Mouse (Mus musculus): ENCODE results near the gene Atoh1. TPM values are rescaled to one million over a fixed set of nuclear protein-coding genes. Genes with fewer than 3 reads are reported as not detected.
A peak's percentile ranks its signal among the peaks of the same experiment; 100 is the strongest.

Gene Atoh1
- total and polyA plus RNA-seq, 2 experiments from 2014 or later: 6.7 to 24.4 TPM

DNA sequence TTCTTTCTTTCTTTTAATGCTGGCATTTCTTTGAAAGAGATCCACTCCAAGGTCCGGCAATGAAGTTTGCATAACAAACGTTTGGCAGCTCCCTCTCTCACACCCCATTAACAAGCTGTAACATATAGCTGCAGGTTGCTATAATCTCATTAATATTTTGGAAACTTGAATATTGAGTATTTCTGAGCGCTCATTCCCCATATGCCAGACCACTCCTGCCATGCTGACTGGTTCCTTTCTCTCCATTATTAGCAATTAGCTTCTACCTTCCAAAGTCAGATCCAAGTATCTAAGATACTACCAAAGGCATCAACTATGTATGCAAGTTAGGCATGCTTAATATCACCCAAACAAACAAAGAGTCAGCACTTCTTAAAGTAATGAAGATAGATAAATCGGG lies 4.4 kb downstream of the Atoh1 start:
- H3K9ac ChIP-seq (replicated peaks; ENCODE audit: low read length): no peak overlapping the region
- 6% methylated on average over 4 of the region's 4 CpGs for WGBS
- 0 out of 2 replicates have a peak overlapping the region, but pooled peaks have one; percentile 92 for H3K4me2 ChIP-seq (ENCODE audit: low read depth, low read length)
- no peak overlapping the region for H3K4me3 ChIP-seq (ENCODE audit: low read length)
- no peak overlapping the region for H3K27ac ChIP-seq
- no peaks in the 10 kb centered on the region for H3K36me3 ChIP-seq (ENCODE audit: insufficient read depth, low read length)
- DNase-seq (ENCODE audit: low spot score) (peak; percentile 5), ATAC-seq (no peak)
- peaks cover 22% of the 10 kb centered on the region for H3K27me3 ChIP-seq (ENCODE audit: insufficient read depth, low read length)
- H3K9me3 ChIP-seq (ENCODE audit: low read length): no peaks in the 10 kb centered on the region
- H3K4me1 ChIP-seq (ENCODE audit: insufficient read depth, low read length): 0 out of 2 replicates have a peak, but pooled peaks cover 8% of the 10 kb centered on the region
- TF ChIP-seq CTCF (IDR thresholded peaks at IDR 0.05; ENCODE audit: low read depth): no peak

- ATAC-seq (peak; percentile 87), DNase-seq (ENCODE audit: low spot score) (peak; percentile 78)
- whole genome bisulfite sequencing: 2% methylated on average over 46 of the region's 54 CpGs
- no peaks in the 10 kb centered on the region for H3K9me3 ChIP-seq (ENCODE audit: low read length)
- no peaks in the 10 kb centered on the region for H3K36me3 ChIP-seq (ENCODE audit: insufficient read depth, low read length)
- TF ChIP-seq CTCF (IDR thresholded peaks at IDR 0.05; ENCODE audit: low read depth): no peak
- 0 out of 2 replicates have a peak, but pooled peaks cover 4% of the 10 kb centered on the region for H3K4me1 ChIP-seq (ENCODE audit: insufficient read depth, low read length)
- peak overlapping the region; percentile 92 for H3K4me2 ChIP-seq (ENCODE audit: low read depth, low read length)
- peak overlapping the region; percentile 51 for H3K4me3 ChIP-seq (ENCODE audit: low read length)
- H3K27ac ChIP-seq: no peak overlapping the region
- H3K9ac ChIP-seq (replicated peaks; ENCODE audit: low read length): peak overlapping the region; percentile 52
- peaks cover 22% of the 10 kb centered on the region for H3K27me3 ChIP-seq (ENCODE audit: insufficient read depth, low read length)
Measured at GRCm38 (mm10) chr6:64734441-64735320, 5.8 kb downstream of the Atoh1 start.

DNA sequence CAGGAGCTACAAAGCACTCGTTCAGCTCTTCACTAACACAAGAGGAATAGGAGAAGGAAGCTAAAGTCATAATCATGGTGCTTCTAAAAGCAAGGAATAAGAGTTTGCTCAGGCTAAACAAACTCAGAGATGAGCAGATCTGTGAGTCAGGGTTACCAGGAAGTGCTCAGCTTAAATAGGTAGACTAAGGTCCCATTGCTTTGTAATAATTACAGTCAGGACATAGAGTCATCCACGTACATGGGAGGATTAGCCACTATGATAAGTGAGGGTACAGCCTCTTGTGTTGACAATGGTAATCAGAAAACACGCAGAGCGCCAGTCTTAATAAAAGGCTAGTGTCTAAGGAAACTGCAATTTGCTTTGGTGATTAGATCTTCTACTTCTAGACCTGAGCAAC lies 7.4 kb downstream of the Atoh1 start:
- Histone ChIP-seq H3K4me2 (ENCODE audit: low read depth, low read length) (no peak overlapping the region), H3K27ac (no peak overlapping the region), H3K36me3 (ENCODE audit: insufficient read depth, low read length) (no peaks in the 10 kb centered on the region), H3K9me3 (ENCODE audit: low read length) (no peaks in the 10 kb centered on the region), H3K9ac (replicated peaks; ENCODE audit: low read length) (no peak overlapping the region), H3K27me3 (ENCODE audit: insufficient read depth, low read length) (peaks cover 22% of the 10 kb centered on the region), H3K4me1 (ENCODE audit: insufficient read depth, low read length) (0 out of 2 replicates have a peak, but pooled peaks cover 4% of the 10 kb centered on the region), H3K4me3 (ENCODE audit: low read length) (no peak overlapping the region)
- DNase-seq (ENCODE audit: low spot score) (no peak), ATAC-seq (no peak)
- WGBS: 80% methylated on average over 4 of the region's 4 CpGs
- no peak for TF ChIP-seq CTCF (IDR thresholded peaks at IDR 0.05; ENCODE audit: low read depth)

GRCm38 (mm10) chr6:64742915-64743489 lies 14.1 kb downstream of the Atoh1 start:
- WGBS: 79% methylated on average over 2 of the region's 2 CpGs
- no peak for TF ChIP-seq CTCF (IDR thresholded peaks at IDR 0.05; ENCODE audit: low read depth)
- DNase-seq (ENCODE audit: low spot score) (no peak), ATAC-seq (no peak)
- Histone ChIP-seq H3K27ac (no peak overlapping the region), H3K4me3 (ENCODE audit: low read length) (no peak overlapping the region), H3K36me3 (ENCODE audit: insufficient read depth, low read length) (no peaks in the 10 kb centered on the region), H3K4me1 (ENCODE audit: insufficient read depth, low read length) (no peaks in the 10 kb centered on the region), H3K9me3 (ENCODE audit: low read length) (no peaks in the 10 kb centered on the region), H3K4me2 (ENCODE audit: low read depth, low read length) (no peak overlapping the region), H3K27me3 (ENCODE audit: insufficient read depth, low read length) (no peaks in the 10 kb centered on the region), H3K9ac (replicated peaks; ENCODE audit: low read length) (no peak overlapping the region)

- no peaks in the 10 kb centered on the region for H3K4me1 ChIP-seq (ENCODE audit: insufficient read depth, low read length)
- 85% methylated on average over 2 of the region's 2 CpGs for WGBS
- H3K36me3 ChIP-seq (ENCODE audit: insufficient read depth, low read length): no peaks in the 10 kb centered on the region
- DNase-seq (ENCODE audit: low spot score) (no peak), ATAC-seq (no peak)
- no peak overlapping the region for H3K4me2 ChIP-seq (ENCODE audit: low read depth, low read length)
- TF ChIP-seq CTCF (IDR thresholded peaks at IDR 0.05; ENCODE audit: low read depth): no peak
- H3K9me3 ChIP-seq (ENCODE audit: low read length): no peaks in the 10 kb centered on the region
- no peak overlapping the region for H3K9ac ChIP-seq (replicated peaks; ENCODE audit: low read length)
- H3K4me3 ChIP-seq (ENCODE audit: low read length): no peak overlapping the region
- H3K27me3 ChIP-seq (ENCODE audit: insufficient read depth, low read length): no peaks in the 10 kb centered on the region
- no peak overlapping the region for H3K27ac ChIP-seq
Measured at GRCm38 (mm10) chr6:64754515-64754914, 25.6 kb downstream of the Atoh1 start.

- DNase-seq (ENCODE audit: low spot score) (peak; percentile 21), ATAC-seq (no peak)
- no peak overlapping the region for H3K4me3 ChIP-seq (ENCODE audit: low read length)
- H3K27me3 ChIP-seq (ENCODE audit: insufficient read depth, low read length): no peaks in the 10 kb centered on the region
- 15% methylated on average over 8 of the region's 8 CpGs for WGBS
- no peak overlapping the region for H3K9ac ChIP-seq (replicated peaks; ENCODE audit: low read length)
- no peaks in the 10 kb centered on the region for H3K4me1 ChIP-seq (ENCODE audit: insufficient read depth, low read length)
- peak overlapping the region; percentile 29; the same call in 1 of the 2 replicates for H3K4me2 ChIP-seq (ENCODE audit: low read depth, low read length)
- H3K9me3 ChIP-seq (ENCODE audit: low read length): no peaks in the 10 kb centered on the region
- TF ChIP-seq CTCF (IDR thresholded peaks at IDR 0.05; ENCODE audit: low read depth): no peak
- H3K36me3 ChIP-seq (ENCODE audit: insufficient read depth, low read length): no peaks in the 10 kb centered on the region
- H3K27ac ChIP-seq: no peak overlapping the region
Measured at GRCm38 (mm10) chr6:64763901-64764300, 35.0 kb downstream of the Atoh1 start.
